Mouse (Mus musculus) heart, adult 2 months (tissue): Measurements from ENCODE around the gene Top1. TPM values are rescaled to one million over a fixed set of nuclear protein-coding genes. Genes with fewer than 3 reads are reported as not detected.

Source experiments
- DNase-seq, 2 experiments: peaks; one replicate each; pipeline ENCODE4 v3.0.0; 2021
- H3K27ac ChIP-seq: fragments of 200-600 bp; 2 replicates; pipeline ENCODE4 v1.8.1; 2022
- H3K27me3 ChIP-seq: fragments of 200-500 bp; 2 replicates; pipeline ENCODE4 v1.6.1; 2012; ENCODE audit warnings: mild to moderate bottlenecking, low read length, inconsistent platforms, mixed read lengths; ENCODE audit not compliant: control insufficient read depth, insufficient read depth
- H3K36me3 ChIP-seq: fragments of 200-500 bp; 2 replicates; pipeline ENCODE4 v1.6.1; 2012; ENCODE audit warnings: low read length, inconsistent platforms; ENCODE audit not compliant: control insufficient read depth, insufficient read depth
- H3K4me1 ChIP-seq: fragments of 200-500 bp; 2 replicates; pipeline ENCODE4 v1.6.1; 2011; ENCODE audit warnings: low read length; ENCODE audit not compliant: control insufficient read depth, insufficient read depth
- H3K4me3 ChIP-seq: fragments of 200-600 bp; 2 replicates; pipeline ENCODE4 v1.8.1; 2022
- H3K79me2 ChIP-seq: fragments of 200-500 bp; replicated peaks from 2 replicates; pipeline ENCODE4 v1.6.1; 2012; ENCODE audit warnings: mild to moderate bottlenecking, inconsistent platforms, low read length, moderate library complexity, mixed read lengths; ENCODE audit not compliant: control insufficient read depth, insufficient read depth
- H3K9ac ChIP-seq: fragments of 200-500 bp; 2 replicates; pipeline ENCODE4 v1.6.1; 2012; ENCODE audit warnings: low read depth, mild to moderate bottlenecking, control low read depth, inconsistent platforms, low read length, mixed read lengths
- CTCF ChIP-seq: fragments of 200-600 bp; IDR thresholded peaks from 2 replicates; pipeline ENCODE4 v1.8.1; 2022; ENCODE audit warnings: antibody characterized with exemption, mild to moderate bottlenecking, moderate library complexity
- EP300 ChIP-seq: fragments of 200-500 bp; IDR thresholded peaks from 2 replicates; pipeline ENCODE4 v1.6.1; 2011; ENCODE audit warnings: low read depth, low read length, control low read depth; ENCODE audit not compliant: insufficient read depth
- POLR2A ChIP-seq: fragments of 200-500 bp; IDR thresholded peaks from 2 replicates; pipeline ENCODE4 v1.6.1; 2011; ENCODE audit warnings: mild to moderate bottlenecking, low read depth, low read length, control low read depth; ENCODE audit not compliant: insufficient read depth
- WGBS: fragments of 180-500 bp; shearing (Covaris S2); methylation state at CpG from one replicate; pipeline ENCODE4 v1.1.7; 2018; 5-methylcytosine and 5-hydroxymethylcytosine counted together
- intact Hi-C: fragments of 180-260 bp; cut with DNase I; formaldehyde crosslinking; loops from one replicate; pipeline ENCODE4 v1.15.1; 2025
- polyA plus RNA-seq: library from polyadenylated mRNA; depleted of rRNA; stranded (reverse); fragments of >200 nt; gene quantifications from 2 replicates; pipeline ENCODE4 v1.2.3, GENCODE M21; 2012
- total RNA-seq, 2 experiments: library from RNA; stranded (reverse); gene quantifications; 2 replicates each; pipeline ENCODE4 v1.2.3; 2021

The Top1 gene
- total and polyA plus RNA-seq, 3 experiments, result 5.6 to 46.8 (median 44.1) TPM

DNA sequence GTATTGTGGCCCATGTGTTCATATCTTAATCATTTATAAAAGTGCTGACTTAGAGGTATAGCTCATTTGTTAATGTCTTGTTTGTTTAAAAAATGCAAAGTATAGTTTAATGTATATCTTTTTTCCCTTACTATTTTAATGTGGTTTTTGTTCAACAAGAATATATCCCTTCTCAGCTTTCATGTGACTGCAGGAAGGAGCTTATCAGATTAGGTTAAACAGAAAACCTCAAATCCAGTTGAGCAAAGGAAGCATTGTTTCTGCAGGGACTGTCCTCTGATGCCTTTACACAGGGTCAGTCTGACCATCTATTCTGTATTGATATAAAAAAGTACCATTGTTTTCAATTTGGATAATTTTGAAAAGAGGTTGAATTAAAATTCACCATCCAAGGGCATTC lies 57.1 kb downstream of the Top1 start:
- intact Hi-C loops, result loop anchor here (5.0 kb wide), 1 partner anchor 56 kb away; the partner anchor contains the start of gene Top1
- no peaks in the 10 kb centered on the region for H3K79me2 ChIP-seq
- no peak for DNase-seq
- TF ChIP-seq EP300 (no peak), POLR2A (no peak), CTCF (no peak)
- peaks cover 2% of the 10 kb centered on the region; the same call in 1 of the 2 replicates for H3K4me1 ChIP-seq
- H3K27me3 ChIP-seq, result no peaks in the 10 kb centered on the region
- H3K9ac ChIP-seq, result no peak overlapping the region
- H3K36me3 ChIP-seq, result peaks cover 34% of the 10 kb centered on the region
- no peak overlapping the region for H3K4me3 ChIP-seq
- no peak overlapping the region for H3K27ac ChIP-seq

GRCm38 (mm10) chr2:160707673-160708072 lies 62.0 kb downstream of the Top1 start:
- no peaks in the 10 kb centered on the region for H3K27me3 ChIP-seq
- no peak overlapping the region for H3K9ac ChIP-seq
- H3K79me2 ChIP-seq, result no peaks in the 10 kb centered on the region
- no peak overlapping the region for H3K27ac ChIP-seq
- intact Hi-C loops, result no loop called here
- H3K4me1 ChIP-seq, result no peaks in the 10 kb centered on the region
- peaks cover 5% of the 10 kb centered on the region for H3K36me3 ChIP-seq
- TF ChIP-seq CTCF, result no peak
- no peak for TF ChIP-seq EP300
- no peak for TF ChIP-seq POLR2A
- no peak for DNase-seq
- no peak overlapping the region for H3K4me3 ChIP-seq
- 90% methylated on average over 3 of the region's 3 CpGs for WGBS

DNA sequence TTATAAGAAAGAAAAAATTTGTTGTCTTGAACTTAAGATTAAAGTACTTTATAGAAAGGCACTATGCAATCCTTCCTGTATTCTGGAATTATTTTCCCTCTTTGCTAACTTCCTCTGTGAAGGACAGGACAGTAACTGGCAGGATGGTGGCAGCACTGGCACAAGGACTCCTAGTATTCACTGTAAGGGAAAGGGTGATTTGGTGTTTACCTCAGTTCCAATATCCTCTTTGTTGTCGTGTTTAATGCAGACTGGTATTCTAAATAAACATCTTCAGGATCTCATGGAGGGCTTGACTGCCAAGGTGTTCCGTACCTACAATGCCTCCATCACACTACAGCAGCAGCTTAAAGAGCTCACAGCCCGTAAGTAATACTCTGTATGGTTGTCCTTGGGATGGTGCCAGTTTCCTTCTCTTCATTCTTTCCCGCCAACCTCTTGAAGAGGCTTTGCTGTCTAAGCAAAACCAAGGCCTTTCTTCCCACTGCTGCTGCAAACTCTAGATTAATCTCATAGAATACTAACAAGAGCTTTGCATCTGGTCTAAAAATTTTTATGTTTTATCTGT lies 69.9 kb downstream of the Top1 start:
- H3K9ac ChIP-seq, result no peak overlapping the region
- no peak for DNase-seq
- no peak overlapping the region for H3K4me3 ChIP-seq
- WGBS, result 66% methylated on average over 4 of the region's 4 CpGs
- peaks cover 15% of the 10 kb centered on the region for H3K36me3 ChIP-seq
- TF ChIP-seq EP300, result no peak
- TF ChIP-seq POLR2A, result no peak
- TF ChIP-seq CTCF, result no peak
- H3K4me1 ChIP-seq, result no peaks in the 10 kb centered on the region
- intact Hi-C loops, result no loop called here
- H3K27ac ChIP-seq, result no peak overlapping the region
- no peaks in the 10 kb centered on the region for H3K27me3 ChIP-seq
- H3K79me2 ChIP-seq, result no peaks in the 10 kb centered on the region

- Histone ChIP-seq H3K27ac (no peak overlapping the region), H3K27me3 (no peaks in the 10 kb centered on the region), H3K4me1 (no peaks in the 10 kb centered on the region), H3K79me2 (no peaks in the 10 kb centered on the region), H3K36me3 (peaks cover 15% of the 10 kb centered on the region), H3K4me3 (no peak overlapping the region), H3K9ac (no peak overlapping the region)
- 73% methylated on average over 5 of the region's 5 CpGs for WGBS
- intact Hi-C loops, result loop anchor here (1.0 kb wide), 1 partner anchor 170 kb away; no protein-coding TSS in a partner anchor
- no peak for DNase-seq
- TF ChIP-seq CTCF (peak; percentile 86), EP300 (no peak), POLR2A (no peak)
These were observed 71.6 kb downstream of the Top1 start for GRCm38 (mm10) chr2:160717269-160717668.

DNA sequence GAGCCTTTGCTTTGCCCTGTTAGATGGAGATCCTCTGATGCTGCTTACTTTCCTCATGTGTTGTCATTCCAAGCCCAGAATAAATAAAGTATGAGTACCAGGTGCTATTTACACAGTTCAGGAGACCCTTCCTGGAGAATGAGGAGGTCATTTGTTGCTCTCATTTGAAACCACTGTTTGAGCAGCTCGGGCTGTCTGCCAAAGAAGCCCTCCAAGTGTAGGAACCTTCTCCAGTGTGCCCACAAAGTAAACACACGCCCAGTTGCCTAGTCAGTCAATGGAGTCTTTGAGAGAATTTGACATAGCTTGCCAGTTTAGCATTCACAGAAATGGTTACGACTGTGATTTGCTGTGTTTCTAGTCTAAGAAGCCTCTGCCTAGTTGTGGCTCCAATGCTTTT lies 73.1 kb downstream of the Top1 start:
- no peaks in the 10 kb centered on the region for H3K27me3 ChIP-seq
- H3K79me2 ChIP-seq, result no peaks in the 10 kb centered on the region
- H3K27ac ChIP-seq, result no peak overlapping the region
- no peak for DNase-seq
- H3K4me1 ChIP-seq, result no peaks in the 10 kb centered on the region
- WGBS, result 89% methylated on average over 3 of the region's 3 CpGs
- no peak overlapping the region for H3K4me3 ChIP-seq
- peaks cover 15% of the 10 kb centered on the region for H3K36me3 ChIP-seq
- no peak for TF ChIP-seq EP300
- TF ChIP-seq POLR2A, result no peak
- no peak for TF ChIP-seq CTCF
- H3K9ac ChIP-seq, result no peak overlapping the region
- intact Hi-C loops, result no loop called here

- 82% methylated on average over 4 of the region's 4 CpGs for WGBS
- Histone ChIP-seq H3K4me3 (no peak overlapping the region), H3K4me1 (peaks cover 3% of the 10 kb centered on the region), H3K36me3 (peaks cover 7% of the 10 kb centered on the region), H3K27me3 (no peaks in the 10 kb centered on the region), H3K9ac (no peak overlapping the region), H3K27ac (no peak overlapping the region), H3K79me2 (no peaks in the 10 kb centered on the region)
- TF ChIP-seq POLR2A, result no peak
- no peak for DNase-seq
- intact Hi-C loops, result no loop called here
These were observed 77.0 kb downstream of the Top1 start for GRCm38 (mm10) chr2:160722714-160723113.
